In the genomic region with DNA sequence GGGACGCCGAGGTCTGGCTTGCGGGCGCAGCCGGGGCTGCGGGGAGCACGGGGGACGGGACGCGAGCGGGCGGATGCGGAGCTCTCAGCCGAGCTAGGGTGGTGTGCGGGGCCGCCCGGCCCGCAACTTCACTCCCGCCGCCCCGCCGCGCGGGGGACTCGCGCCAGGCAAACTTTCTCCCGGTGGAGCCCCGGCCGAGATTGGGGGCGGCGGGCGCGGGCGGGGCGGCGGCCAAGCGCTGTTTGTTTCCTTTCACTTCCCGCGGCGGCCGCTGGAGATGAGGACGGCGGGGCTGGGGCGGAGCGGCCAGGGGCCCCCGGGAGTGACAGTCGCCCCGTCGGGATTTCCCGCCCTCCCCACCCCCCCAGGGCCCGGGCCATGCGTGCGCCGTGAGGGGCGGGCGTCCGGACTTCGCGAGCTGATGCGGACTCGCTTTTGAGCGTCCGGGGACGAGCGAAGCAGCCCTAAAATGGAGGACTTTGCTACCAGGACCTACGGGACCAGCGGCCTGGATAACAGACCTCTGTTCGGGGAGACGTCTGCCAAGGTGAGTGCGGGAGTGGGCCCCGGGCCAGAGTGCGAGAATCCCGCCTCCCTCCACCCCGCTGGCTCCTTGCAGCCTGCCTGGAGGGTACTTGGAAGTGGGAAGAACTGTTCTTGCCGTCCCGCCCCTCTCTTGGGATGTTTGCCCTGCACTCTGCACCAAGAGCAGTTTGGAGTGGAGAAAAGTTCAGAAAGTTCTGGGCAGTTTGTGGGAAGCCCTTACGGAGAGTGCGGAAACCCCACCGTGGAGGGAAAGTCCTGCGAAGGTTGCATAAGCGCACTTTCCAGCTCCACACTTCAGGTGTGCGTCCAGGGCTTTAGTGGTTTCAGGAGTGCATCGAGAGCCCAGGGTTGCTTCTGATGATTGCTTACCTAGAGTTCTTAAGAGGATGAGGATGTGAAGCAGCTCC, we compare ENCODE assay signal across 8 mouse cellular contexts. TPM values are rescaled to one million over a fixed set of nuclear protein-coding genes. Genes with fewer than 3 reads are reported as not detected.
DNase-seq lines count a peak whose midpoint lies in the region; ATAC-seq and TF ChIP-seq lines count a peak whose summit lies in the region.

No protein-coding gene starts in this region.

- DNase-seq in adipocyte (ENCODE audit: low spot score) = peak; percentile 52
- DNase-seq in gastrocnemius, postnatal 4 days (ENCODE audit: low spot score in 2 of 2) = peak; percentile 32 to 58
- peak; percentile 88 for DNase-seq in lung, adult 2 months
- DNase-seq in thymus, postnatal 10 days (ENCODE audit: low spot score in 2 of 2) = peak; percentile 17 to 28

- no peaks in the 10 kb centered on the region for H3K36me3 ChIP-seq in C2C12 (ENCODE audit: control insufficient read depth, insufficient read depth)
- no peaks in the 10 kb centered on the region for H3K36me3 ChIP-seq in intestine, postnatal 0 days (ENCODE audit: control insufficient read depth, insufficient read depth)
- no peaks in the 10 kb centered on the region for H3K36me3 ChIP-seq in neural tube, embryonic 13.5 days

- H3K9ac ChIP-seq in intestine, postnatal 0 days (ENCODE audit: low read depth, low read length) = peak overlapping the region; percentile 99
- H3K9ac ChIP-seq in neural tube, embryonic 13.5 days = peak overlapping the region; percentile 79

- H3K4me3 ChIP-seq in C2C12 (ENCODE audit: insufficient read depth, poor library complexity, severe bottlenecking) = peak overlapping the region; percentile 66
- peak overlapping the region; percentile 99 for H3K4me3 ChIP-seq in intestine, postnatal 0 days (ENCODE audit: low read depth, low read length)
- H3K4me3 ChIP-seq in lung, adult 2 months (replicated peaks; ENCODE audit: extremely low read depth, low read depth, low read length) = peak overlapping the region; percentile 56
- peak overlapping the region; percentile 76 for H3K4me3 ChIP-seq in neural tube, embryonic 13.5 days

- no peaks in the 10 kb centered on the region for H3K27me3 ChIP-seq in C2C12 (ENCODE audit: control insufficient read depth, insufficient read depth, insufficient read length)
- no peaks in the 10 kb centered on the region for H3K27me3 ChIP-seq in intestine, postnatal 0 days (replicated peaks; ENCODE audit: control insufficient read depth, insufficient read depth, low read length)
- H3K27me3 ChIP-seq in neural tube, embryonic 13.5 days = peaks cover 10% of the 10 kb centered on the region; the same call in 1 of the 2 replicates

- WGBS in intestine, postnatal 0 days = under 1% methylated on average over 62 of the region's 83 CpGs
- WGBS in lung, adult 2 months = 1% methylated on average over 83 of the region's 83 CpGs
- WGBS in neural tube, embryonic 13.5 days = 1% methylated on average over 76 of the region's 83 CpGs

- no peaks in the 10 kb centered on the region for H3K79me2 ChIP-seq in C2C12 (ENCODE audit: control insufficient read depth, insufficient read depth)

- peak; percentile 70; the same call in 1 of the 2 replicates for TF ChIP-seq POLR2A in lung, adult 2 months (IDR thresholded peaks at IDR 0.05; ENCODE audit: borderline replicate concordance, extremely low read depth, low read depth, low read length)

- no peaks in the 10 kb centered on the region for H3K9me3 ChIP-seq in intestine, postnatal 0 days (ENCODE audit: control insufficient read depth)
- peaks cover 3% of the 10 kb centered on the region; the same call in 1 of the 2 replicates for H3K9me3 ChIP-seq in neural tube, embryonic 13.5 days

- H3ac ChIP-seq in C2C12 (ENCODE audit: control insufficient read depth, insufficient read length, low read depth) = peak overlapping the region; percentile 77

- no peaks in the 10 kb centered on the region for H3K4me1 ChIP-seq in intestine, postnatal 0 days (replicated peaks; ENCODE audit: control insufficient read depth, insufficient read depth, low read length)
- H3K4me1 ChIP-seq in lung, adult 2 months (ENCODE audit: control insufficient read depth, insufficient read depth, low read length) = peaks cover 7% of the 10 kb centered on the region
- peaks cover 8% of the 10 kb centered on the region for H3K4me1 ChIP-seq in neural tube, embryonic 13.5 days (replicated peaks)

- peak; percentile 27 for ATAC-seq in common myeloid progenitor, adult 5-6 weeks (replicated peaks; ENCODE audit: low read depth, poor library complexity, severe bottlenecking)
- ATAC-seq in intestine, postnatal 0 days = peak; percentile 87
- ATAC-seq in neural tube, embryonic 13.5 days (ENCODE audit: low read depth) = peak; percentile 89

- TF ChIP-seq CTCF in C2C12 (IDR thresholded peaks at IDR 0.05; ENCODE audit: control insufficient read depth, insufficient read depth, insufficient read length) = no peak
- TF ChIP-seq CTCF in intestine, postnatal 0 days (IDR thresholded peaks at IDR 0.05; ENCODE audit: low read depth) = no peak
- no peak for TF ChIP-seq CTCF in lung, adult 2 months (IDR thresholded peaks at IDR 0.05; ENCODE audit: insufficient read depth, low read length)

- peak overlapping the region; percentile 82 for H3K4me2 ChIP-seq in intestine, postnatal 0 days (replicated peaks; ENCODE audit: low read depth)
- H3K4me2 ChIP-seq in neural tube, embryonic 13.5 days = peak overlapping the region; percentile 82

- H3K79me3 ChIP-seq in C2C12 (ENCODE audit: low read depth) = no peaks in the 10 kb centered on the region

- H3K27ac ChIP-seq in intestine, postnatal 0 days (ENCODE audit: low read depth, low read length) = peak overlapping the region; percentile 98
- peak overlapping the region; percentile 46; the same call in 1 of the 2 replicates for H3K27ac ChIP-seq in neural tube, embryonic 13.5 days (replicated peaks)

TF ChIP-seq in C2C12, 6 proteins besides CTCF, POLR2A, EP300 and RAD21:
- TF ChIP-seq MYOG (IDR thresholded peaks at IDR 0.05; ENCODE audit: control insufficient read depth, extremely low read depth, insufficient read length) = no peak
- TF ChIP-seq USF1 (IDR thresholded peaks at IDR 0.05; ENCODE audit: low read depth) = no peak
- no peak for TF ChIP-seq FOSL1 (IDR thresholded peaks at IDR 0.05; ENCODE audit: insufficient read depth, low read length, poor library complexity, severe bottlenecking)
- TF ChIP-seq MYOD1 (IDR thresholded peaks at IDR 0.05; ENCODE audit: control insufficient read depth, insufficient read length, low read depth) = no peak
- no peak for TF ChIP-seq MAX (IDR thresholded peaks at IDR 0.05)
- TF ChIP-seq CEBPB (IDR thresholded peaks at IDR 0.05; ENCODE audit: low read depth) = no peak

RNA-seq across cellular contexts. Expression of a gene that starts 0.7 kb away (rescaled TPM):
- polyA plus RNA-seq in C2C12 (2012; fragmentation: generic; extraction: Trizol) = 5.5 TPM
- total RNA-seq in common myeloid progenitor, adult 5-6 weeks (2017) = 5.8 and 13.2 TPM in 2 replicates
- 1 to 10 TPM; 3.8 to 4.9 TPM for total RNA-seq in gastrocnemius, postnatal 4 days (2021)
- polyA plus RNA-seq in intestine, postnatal 0 days (2015; fragmentation: Nextera tagmentation; extraction: Ambion mirVana) = 116 and 117 TPM in 2 replicates
- 101 and 102 TPM in 2 replicates for polyA plus RNA-seq in lung, adult 2 months (2012; rRNA removed)
- 14.0 and 16.8 TPM in 2 replicates for polyA plus RNA-seq in neural tube, embryonic 13.5 days (2015; fragmentation: Nextera tagmentation; extraction: Ambion mirVana)

Comparison
In these comparisons a context has a peak if more than half of its experiments do, and no peak if none do; other contexts are left out.
1. Peak in every context shown above with its lines: DNase-seq, ATAC-seq, H3K4me3 ChIP-seq and H3K27ac ChIP-seq.
2. DNase-seq: peak in every context shown above with its lines; median percentile 88 in lung, adult 2 months; 52 in adipocyte; 45 in gastrocnemius, postnatal 4 days; 22 in thymus, postnatal 10 days.
3. ATAC-seq: peak in every context shown above with its lines; median percentile 89 in neural tube, embryonic 13.5 days; 87 in intestine, postnatal 0 days; 27 in common myeloid progenitor, adult 5-6 weeks.